Mouse (Mus musculus): ENCODE data around the gene Asic2. TPM values are rescaled to one million over a fixed set of nuclear protein-coding genes. Genes with fewer than 3 reads are reported as not detected.
A peak's percentile ranks its signal among the peaks of the same experiment; 100 is the strongest.

Gene Asic2
- polyA plus RNA-seq, 1 experiment from 2014 or later: 12.4 TPM

DNA sequence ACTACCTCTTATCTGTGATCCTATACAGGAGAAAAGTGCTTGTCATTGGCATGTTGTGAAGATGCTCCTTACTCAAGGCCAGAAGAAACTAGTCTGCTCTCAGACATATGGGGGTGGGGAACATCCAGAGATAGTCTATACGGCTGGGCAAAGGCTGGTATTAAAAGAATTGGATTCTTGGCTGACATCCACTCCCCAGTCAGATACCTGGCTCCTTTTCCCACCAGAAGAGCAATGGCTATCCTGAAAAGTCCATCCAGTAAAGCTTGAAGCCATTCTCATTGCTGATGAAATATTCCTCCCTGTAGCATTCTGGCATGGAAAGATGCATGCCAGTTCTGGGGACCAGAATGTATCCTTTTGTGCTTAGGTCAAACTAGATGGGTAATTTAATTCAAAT is 218.2 kb downstream of the Asic2 start:
- no peak for DNase-seq (ENCODE audit: low spot score)
- Histone ChIP-seq H3K27ac (no peak overlapping the region), H3K36me3 (replicated peaks; ENCODE audit: control insufficient read depth, insufficient read depth) (no peaks in the 10 kb centered on the region), H3K4me2 (replicated peaks) (no peak overlapping the region), H3K4me1 (replicated peaks; ENCODE audit: control insufficient read depth, insufficient read depth, low read length) (no peaks in the 10 kb centered on the region), H3K4me3 (replicated peaks; ENCODE audit: low read length) (no peak overlapping the region), H3K9ac (no peak overlapping the region), H3K9me3 (ENCODE audit: control insufficient read depth, low read length) (peaks cover 9% of the 10 kb centered on the region; the same call in 1 of the 2 replicates), H3K27me3 (ENCODE audit: control insufficient read depth, insufficient read depth, low read length) (no peaks in the 10 kb centered on the region)
- 78% methylated on average over 1 of the region's 1 CpGs for WGBS
- no peak for ATAC-seq (ENCODE audit: low FRiP score)

DNA sequence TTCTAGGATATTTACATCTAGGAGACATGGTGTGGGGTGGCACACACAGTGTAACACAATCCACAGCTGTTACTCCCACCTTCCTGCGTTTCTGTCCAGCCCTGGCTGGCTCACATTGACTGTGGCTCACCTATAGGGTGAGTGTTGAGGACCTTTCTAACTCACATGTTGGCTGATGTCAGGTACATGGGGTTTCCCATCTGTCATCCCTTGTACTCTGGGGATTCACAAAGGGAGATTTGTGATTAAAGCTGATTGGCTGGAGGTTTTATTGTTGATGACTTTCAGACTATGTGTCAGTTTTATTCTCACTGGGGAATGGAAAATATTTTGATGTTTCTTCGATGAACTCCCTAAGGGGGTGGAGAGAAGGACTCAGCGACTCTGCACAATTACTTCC is 229.3 kb downstream of the Asic2 start:
- H3K27me3 ChIP-seq (ENCODE audit: control insufficient read depth, insufficient read depth, low read length): no peaks in the 10 kb centered on the region
- ATAC-seq (ENCODE audit: low FRiP score): no peak
- no peak for DNase-seq (ENCODE audit: low spot score)
- no peaks in the 10 kb centered on the region for H3K36me3 ChIP-seq (replicated peaks; ENCODE audit: control insufficient read depth, insufficient read depth)
- 70% methylated on average over 3 of the region's 3 CpGs for WGBS
- peaks cover 3% of the 10 kb centered on the region; the same call in 1 of the 2 replicates for H3K4me1 ChIP-seq (replicated peaks; ENCODE audit: control insufficient read depth, insufficient read depth, low read length)
- H3K27ac ChIP-seq: no peak overlapping the region
- no peak overlapping the region for H3K4me2 ChIP-seq (replicated peaks)
- no peaks in the 10 kb centered on the region for H3K9me3 ChIP-seq (ENCODE audit: control insufficient read depth, low read length)
- no peak overlapping the region for H3K4me3 ChIP-seq (replicated peaks; ENCODE audit: low read length)
- no peak overlapping the region for H3K9ac ChIP-seq

DNA sequence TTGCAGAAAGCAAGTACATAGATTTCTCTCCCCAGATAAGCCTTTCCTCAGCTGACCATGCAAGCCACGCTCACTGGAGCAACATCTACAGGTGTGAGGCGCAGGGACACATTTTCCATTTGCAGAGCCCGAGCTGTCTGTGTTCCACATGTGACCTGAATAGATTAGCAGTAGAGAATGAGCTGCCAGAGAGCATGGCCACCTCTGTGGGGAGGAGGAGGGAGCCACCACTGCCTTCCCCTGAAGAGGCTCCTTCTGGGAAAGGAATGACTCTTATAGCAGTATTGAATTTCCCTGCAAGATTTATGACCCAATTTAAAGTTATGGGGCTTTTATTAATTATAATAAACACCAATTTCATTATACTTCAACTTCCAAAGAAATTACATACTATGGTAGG is 230.5 kb downstream of the Asic2 start:
- Histone ChIP-seq H3K36me3 (replicated peaks; ENCODE audit: control insufficient read depth, insufficient read depth) (no peaks in the 10 kb centered on the region), H3K4me2 (replicated peaks) (no peak overlapping the region), H3K27ac (peak overlapping the region; percentile 47; the same call in 1 of the 2 replicates), H3K9ac (no peak overlapping the region), H3K9me3 (ENCODE audit: control insufficient read depth, low read length) (no peaks in the 10 kb centered on the region), H3K4me3 (replicated peaks; ENCODE audit: low read length) (no peak overlapping the region), H3K4me1 (replicated peaks; ENCODE audit: control insufficient read depth, insufficient read depth, low read length) (peaks cover 3% of the 10 kb centered on the region; the same call in 1 of the 2 replicates), H3K27me3 (ENCODE audit: control insufficient read depth, insufficient read depth, low read length) (no peaks in the 10 kb centered on the region)
- DNase-seq (ENCODE audit: low spot score) (no peak), ATAC-seq (ENCODE audit: low FRiP score) (no peak)
- WGBS: 45% methylated on average over 3 of the region's 3 CpGs

- no peak overlapping the region for H3K9ac ChIP-seq
- H3K9me3 ChIP-seq (ENCODE audit: control insufficient read depth, low read length): no peaks in the 10 kb centered on the region
- H3K4me2 ChIP-seq (replicated peaks): no peak overlapping the region
- DNase-seq (ENCODE audit: low spot score) (no peak), ATAC-seq (ENCODE audit: low FRiP score) (no peak)
- H3K36me3 ChIP-seq (replicated peaks; ENCODE audit: control insufficient read depth, insufficient read depth): no peaks in the 10 kb centered on the region
- H3K4me3 ChIP-seq (replicated peaks; ENCODE audit: low read length): no peak overlapping the region
- no peaks in the 10 kb centered on the region for H3K4me1 ChIP-seq (replicated peaks; ENCODE audit: control insufficient read depth, insufficient read depth, low read length)
- H3K27me3 ChIP-seq (ENCODE audit: control insufficient read depth, insufficient read depth, low read length): no peaks in the 10 kb centered on the region
- 75% methylated on average over 2 of the region's 2 CpGs for WGBS
- H3K27ac ChIP-seq: no peak overlapping the region
Observed at GRCm38 (mm10) chr11:81722071-81722470, 246.2 kb downstream of the Asic2 start.

- Histone ChIP-seq H3K36me3 (replicated peaks; ENCODE audit: control insufficient read depth, insufficient read depth) (no peaks in the 10 kb centered on the region), H3K9me3 (ENCODE audit: control insufficient read depth, low read length) (no peaks in the 10 kb centered on the region), H3K27ac (no peak overlapping the region), H3K27me3 (ENCODE audit: control insufficient read depth, insufficient read depth, low read length) (no peaks in the 10 kb centered on the region), H3K4me2 (replicated peaks) (no peak overlapping the region), H3K4me1 (replicated peaks; ENCODE audit: control insufficient read depth, insufficient read depth, low read length) (no peaks in the 10 kb centered on the region), H3K9ac (no peak overlapping the region), H3K4me3 (replicated peaks; ENCODE audit: low read length) (no peak overlapping the region)
- ATAC-seq (ENCODE audit: low FRiP score): no peak
- no peak for DNase-seq (ENCODE audit: low spot score)
- 42% methylated on average over 4 of the region's 4 CpGs for WGBS
Observed at GRCm38 (mm10) chr11:81714801-81715200, 253.5 kb downstream of the Asic2 start.

DNA sequence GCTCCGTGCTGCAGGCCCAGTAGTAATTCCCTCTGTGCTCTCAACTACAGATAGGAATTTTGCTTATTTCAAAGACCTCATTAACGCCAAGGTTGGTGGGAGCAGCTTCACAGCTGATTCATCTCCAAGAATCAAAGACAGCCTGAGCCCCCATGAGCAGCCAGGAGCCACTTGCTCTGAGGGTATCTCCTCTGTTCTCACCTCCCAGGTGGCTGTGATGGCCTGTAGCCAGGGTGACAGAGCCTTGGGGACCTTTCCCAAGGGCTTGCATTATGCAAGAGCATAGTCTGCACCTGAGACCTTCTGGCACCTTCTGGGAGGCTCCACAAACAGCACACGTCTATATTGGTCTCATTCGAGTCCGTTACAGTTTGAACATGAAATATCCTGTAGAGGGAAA is 261.3 kb downstream of the Asic2 start:
- Histone ChIP-seq H3K4me2 (replicated peaks) (no peak overlapping the region), H3K27ac (no peak overlapping the region), H3K36me3 (replicated peaks; ENCODE audit: control insufficient read depth, insufficient read depth) (no peaks in the 10 kb centered on the region), H3K27me3 (ENCODE audit: control insufficient read depth, insufficient read depth, low read length) (no peaks in the 10 kb centered on the region), H3K4me3 (replicated peaks; ENCODE audit: low read length) (no peak overlapping the region), H3K9ac (no peak overlapping the region), H3K4me1 (replicated peaks; ENCODE audit: control insufficient read depth, insufficient read depth, low read length) (no peaks in the 10 kb centered on the region), H3K9me3 (ENCODE audit: control insufficient read depth, low read length) (no peaks in the 10 kb centered on the region)
- DNase-seq (ENCODE audit: low spot score): no peak
- ATAC-seq (ENCODE audit: low FRiP score): no peak
- WGBS: 71% methylated on average over 5 of the region's 5 CpGs

DNA sequence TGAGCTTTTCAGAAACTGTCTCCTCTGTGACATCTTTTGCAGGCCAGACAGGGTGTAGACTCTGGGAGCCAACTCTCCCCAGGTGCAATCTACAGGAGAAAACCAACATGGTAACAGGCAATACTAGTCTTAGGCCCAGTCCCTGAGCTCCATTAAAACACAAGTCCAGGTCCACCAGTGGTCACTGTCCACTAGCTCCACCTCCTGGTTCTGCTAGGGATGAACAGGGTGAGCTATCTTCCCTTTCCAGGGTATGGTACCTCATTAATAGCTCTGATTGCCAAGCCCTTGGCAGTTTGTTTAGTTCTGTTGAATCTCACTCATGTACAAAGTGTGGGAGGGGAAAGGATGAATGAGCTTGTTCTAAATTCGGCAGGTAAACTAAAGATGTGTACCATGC is 270.2 kb downstream of the Asic2 start:
- Histone ChIP-seq H3K9ac (no peak overlapping the region), H3K4me3 (replicated peaks; ENCODE audit: low read length) (no peak overlapping the region), H3K4me2 (replicated peaks) (no peak overlapping the region), H3K9me3 (ENCODE audit: control insufficient read depth, low read length) (no peaks in the 10 kb centered on the region), H3K27me3 (ENCODE audit: control insufficient read depth, insufficient read depth, low read length) (no peaks in the 10 kb centered on the region), H3K36me3 (replicated peaks; ENCODE audit: control insufficient read depth, insufficient read depth) (no peaks in the 10 kb centered on the region), H3K4me1 (replicated peaks; ENCODE audit: control insufficient read depth, insufficient read depth, low read length) (no peaks in the 10 kb centered on the region), H3K27ac (no peak overlapping the region)
- DNase-seq (ENCODE audit: low spot score): no peak
- ATAC-seq (ENCODE audit: low FRiP score): no peak
- WGBS: 80% methylated on average over 1 of the region's 1 CpGs

DNA sequence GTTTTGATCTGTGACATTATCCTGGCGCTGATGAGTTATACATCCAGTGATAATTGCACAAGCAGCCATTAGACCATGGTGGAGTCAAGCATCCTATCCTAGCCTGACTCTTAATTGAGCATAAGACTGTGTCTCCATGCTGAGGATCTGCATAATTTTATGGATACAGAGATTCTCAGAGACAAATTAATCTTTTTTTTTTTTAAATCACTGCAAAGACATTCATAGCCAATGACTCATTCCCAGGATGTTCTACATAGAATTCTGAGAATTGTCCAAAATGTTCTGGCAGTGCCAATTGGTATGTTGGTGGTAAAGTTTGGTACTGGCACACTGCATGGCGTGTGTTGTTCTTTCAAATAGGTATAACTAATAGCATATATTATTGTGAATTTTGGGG is 272.8 kb downstream of the Asic2 start:
- DNase-seq (ENCODE audit: low spot score) (no peak), ATAC-seq (ENCODE audit: low FRiP score) (no peak)
- no peaks in the 10 kb centered on the region for H3K27me3 ChIP-seq (ENCODE audit: control insufficient read depth, insufficient read depth, low read length)
- H3K36me3 ChIP-seq (replicated peaks; ENCODE audit: control insufficient read depth, insufficient read depth): no peaks in the 10 kb centered on the region
- H3K4me3 ChIP-seq (replicated peaks; ENCODE audit: low read length): no peak overlapping the region
- no peaks in the 10 kb centered on the region for H3K9me3 ChIP-seq (ENCODE audit: control insufficient read depth, low read length)
- no peaks in the 10 kb centered on the region for H3K4me1 ChIP-seq (replicated peaks; ENCODE audit: control insufficient read depth, insufficient read depth, low read length)
- 93% methylated on average over 2 of the region's 2 CpGs for WGBS
- no peak overlapping the region for H3K4me2 ChIP-seq (replicated peaks)
- no peak overlapping the region for H3K27ac ChIP-seq
- no peak overlapping the region for H3K9ac ChIP-seq

GRCm38 (mm10) chr11:81680511-81680910 is 287.7 kb downstream of the Asic2 start:
- ATAC-seq (ENCODE audit: low FRiP score): no peak
- Histone ChIP-seq H3K4me3 (replicated peaks; ENCODE audit: low read length) (no peak overlapping the region), H3K4me1 (replicated peaks; ENCODE audit: control insufficient read depth, insufficient read depth, low read length) (no peaks in the 10 kb centered on the region), H3K4me2 (replicated peaks) (no peak overlapping the region), H3K27ac (no peak overlapping the region), H3K36me3 (replicated peaks; ENCODE audit: control insufficient read depth, insufficient read depth) (no peaks in the 10 kb centered on the region), H3K9me3 (ENCODE audit: control insufficient read depth, low read length) (no peaks in the 10 kb centered on the region), H3K27me3 (ENCODE audit: control insufficient read depth, insufficient read depth, low read length) (no peaks in the 10 kb centered on the region), H3K9ac (no peak overlapping the region)
- DNase-seq (ENCODE audit: low spot score): no peak
- 47% methylated on average over 2 of the region's 2 CpGs for WGBS

DNA sequence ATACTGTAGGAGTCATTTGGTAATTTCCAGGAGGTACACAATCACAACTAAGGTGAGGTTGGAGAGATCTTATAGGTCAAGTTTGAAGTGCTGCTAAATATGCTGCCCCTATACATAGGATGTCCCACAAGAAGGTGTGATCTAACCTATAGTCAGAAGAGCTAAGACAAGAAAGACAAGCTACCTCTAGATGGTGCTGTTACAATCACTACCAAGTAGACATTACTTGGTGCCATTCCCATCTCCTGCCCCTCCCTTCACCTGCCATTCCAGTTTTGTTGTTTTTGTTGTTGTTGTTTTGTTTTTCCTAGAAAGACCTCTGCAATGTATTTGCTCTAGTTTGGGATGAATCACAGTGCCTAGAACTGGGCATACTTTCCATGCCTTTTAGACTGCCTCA is 296.5 kb downstream of the Asic2 start:
- DNase-seq (ENCODE audit: low spot score) (no peak), ATAC-seq (ENCODE audit: low FRiP score) (no peak)
- Histone ChIP-seq H3K4me1 (replicated peaks; ENCODE audit: control insufficient read depth, insufficient read depth, low read length) (no peaks in the 10 kb centered on the region), H3K9ac (no peak overlapping the region), H3K4me3 (replicated peaks; ENCODE audit: low read length) (no peak overlapping the region), H3K9me3 (ENCODE audit: control insufficient read depth, low read length) (no peaks in the 10 kb centered on the region), H3K27ac (no peak overlapping the region), H3K36me3 (replicated peaks; ENCODE audit: control insufficient read depth, insufficient read depth) (no peaks in the 10 kb centered on the region), H3K4me2 (replicated peaks) (no peak overlapping the region), H3K27me3 (ENCODE audit: control insufficient read depth, insufficient read depth, low read length) (no peaks in the 10 kb centered on the region)
